Mouse (Mus musculus) monocyte, adult 59 days (primary cell): ENCODE data around the gene Tgm1. TPM values are rescaled to one million over a fixed set of nuclear protein-coding genes. Genes with fewer than 3 reads are reported as not detected.

ENCODE experiments used
- total RNA-seq, 2 experiments: library from RNA; stranded (reverse); gene quantifications; one replicate each; pipeline ENCODE4 v1.2.4; 2023

The Tgm1 gene
- 10 to 100 TPM; 12.0 to 21.3 TPM for total RNA-seq

GRCm38 (mm10) chr14:55713729-55714122, at the start of gene Tgm1:
Tgm1 (minus strand) TSS chr14:55713926.

GRCm38 (mm10) chr14:55761163-55761562, 47.4 kb upstream of the Tgm1 start, which contains the start of gene Ltb4r2:
Ltb4r2 (plus strand) TSS chr14:55761428.

GRCm38 (mm10) chr14:55758363-55758784, 44.6 kb upstream of the Tgm1 start, which contains the start of gene Cideb:
Cideb (minus strand) TSS chr14:55758458.

GRCm38 (mm10) chr14:55745180-55745860, 31.6 kb upstream of the Tgm1 start, which contains the start of the genes Dhrs1 and Nop9:
Dhrs1 (minus strand) TSS chr14:55745690.
Nop9 (plus strand) TSS chr14:55745693.

GRCm38 (mm10) chr14:55721700-55722437, 8.1 kb upstream of the Tgm1 start, which contains the start of gene Rabggta:
Rabggta (minus strand) TSS chr14:55722263.

GRCm38 (mm10) chr14:55681160-55682117, 32.3 kb downstream of the Tgm1 start, which contains the start of gene Tinf2:
Tinf2 (minus strand) TSS chr14:55681820.

GRCm38 (mm10) chr14:55671833-55672740, 41.6 kb downstream of the Tgm1 start, which contains the start of the genes Gmpr2 and Nedd8:
Gmpr2 (plus strand) TSS chr14:55671941.
Nedd8 (minus strand) TSS chr14:55672124.

GRCm38 (mm10) chr14:55659960-55660573, 53.7 kb downstream of the Tgm1 start, which contains the start of gene Mdp1:
Mdp1 (minus strand) TSS chr14:55660508.

Other genes with a start within 250 kb of the Tgm1 start
- 10 to 100 TPM; 31.1 to 38.8 TPM for gene Dhrs4, start 235.2 kb downstream of the Tgm1 start, total RNA-seq
- gene Carmil3, start 223.3 kb downstream of the Tgm1 start, total RNA-seq: under 1 TPM; 0.26 to 0.58 TPM
- gene Cpne6, start 203.5 kb downstream of the Tgm1 start, total RNA-seq: not detected
- not detected for gene Nrl, start 188.9 kb downstream of the Tgm1 start, total RNA-seq
- gene Pck2, start 173.7 kb downstream of the Tgm1 start, total RNA-seq: 10 to 100 TPM; 25.6 to 25.8 TPM
- gene Dcaf11, start 153.9 kb downstream of the Tgm1 start, total RNA-seq: 10 to 100 TPM; 69.5 to 86.4 TPM
- 1 to 10 TPM; 5.8 to 7.1 TPM for gene A730061H03Rik, start 153.5 kb downstream of the Tgm1 start, total RNA-seq
- not detected for gene Fitm1, start 138.3 kb downstream of the Tgm1 start, total RNA-seq
- gene Psme1, start 135.8 kb downstream of the Tgm1 start, total RNA-seq: 100 to 1,000 TPM; 242 to 257 TPM
- gene Emc9, start 128.6 kb downstream of the Tgm1 start, total RNA-seq: 10 to 100 TPM in 1 of 2 experiments, 1 to 10 TPM in 1; 7.3 to 11.2 TPM
- 100 to 1,000 TPM; 340 to 355 TPM for gene Psme2, start 122.8 kb downstream of the Tgm1 start, total RNA-seq
- gene Rnf31, start 122.2 kb downstream of the Tgm1 start, total RNA-seq: 10 to 100 TPM; 72.7 to 87.7 TPM
- gene Irf9, start 110.4 kb downstream of the Tgm1 start, total RNA-seq: 100 to 1,000 TPM; 103 to 113 TPM
- not detected for gene Rec8, start 95.9 kb downstream of the Tgm1 start, total RNA-seq
- 10 to 100 TPM; 27.8 to 33.7 TPM for gene Ipo4, start 78.0 kb downstream of the Tgm1 start, total RNA-seq
- gene Gm49378, start 76.0 kb downstream of the Tgm1 start, total RNA-seq: 1 to 10 TPM; 2.0 to 3.1 TPM
- gene Tm9sf1, start 70.1 kb downstream of the Tgm1 start, total RNA-seq: 10 to 100 TPM; 43.7 to 44.6 TPM
- 1 to 10 TPM; 2.0 to 2.1 TPM for gene Tssk4, start 63.7 kb downstream of the Tgm1 start, total RNA-seq
- gene Mdp1, start 53.4 kb downstream of the Tgm1 start, total RNA-seq: 10 to 100 TPM; 32.1 to 40.0 TPM
- gene Gmpr2, start 42.0 kb downstream of the Tgm1 start, total RNA-seq: 10 to 100 TPM; 26.1 to 29.0 TPM
- gene Nedd8, start 41.8 kb downstream of the Tgm1 start, total RNA-seq: 100 to 1,000 TPM; 227 to 260 TPM
- gene Tinf2, start 32.1 kb downstream of the Tgm1 start, total RNA-seq: 10 to 100 TPM; 64.2 to 64.6 TPM
- 10 to 100 TPM; 45.5 to 46.2 TPM for gene Rabggta, start 8.3 kb upstream of the Tgm1 start, total RNA-seq
- gene Dhrs1, start 31.8 kb upstream of the Tgm1 start, total RNA-seq: 10 to 100 TPM; 61.5 to 82.7 TPM
- gene Nop9, start 31.8 kb upstream of the Tgm1 start, total RNA-seq: 10 to 100 TPM; 19.2 to 28.9 TPM
- under 1 TPM in 1 of 2 experiments, not detected in 1; 0.42 TPM for gene Cideb, start 44.5 kb upstream of the Tgm1 start, total RNA-seq
- under 1 TPM; 0.46 to 0.63 TPM for gene Ltb4r2, start 47.5 kb upstream of the Tgm1 start, total RNA-seq
- 10 to 100 TPM; 57.1 to 61.8 TPM for gene Ltb4r1, start 52.0 kb upstream of the Tgm1 start, total RNA-seq
- 1 to 10 TPM; 5.0 to 7.3 TPM for gene Adcy4, start 70.2 kb upstream of the Tgm1 start, total RNA-seq
- 100 to 1,000 TPM; 113 to 122 TPM for gene Ripk3, start 74.9 kb upstream of the Tgm1 start, total RNA-seq
- not detected for gene Nfatc4, start 109.2 kb upstream of the Tgm1 start, total RNA-seq
- gene Nynrin, start 140.1 kb upstream of the Tgm1 start, total RNA-seq: 1 to 10 TPM; 5.9 to 8.2 TPM
- gene Cbln3, start 170.5 kb upstream of the Tgm1 start, total RNA-seq: under 1 TPM in 1 of 2 experiments, not detected in 1; 0.09 TPM
- gene Khnyn, start 171.0 kb upstream of the Tgm1 start, total RNA-seq: 10 to 100 TPM; 51.6 to 59.0 TPM
- gene Sdr39u1, start 186.4 kb upstream of the Tgm1 start, total RNA-seq: under 1 TPM; 0.88 to 0.97 TPM
- not detected for gene Cma1, start 230.7 kb upstream of the Tgm1 start, total RNA-seq
- not detected for gene Cma2, start 237.1 kb upstream of the Tgm1 start, total RNA-seq